Mouse (Mus musculus) thymus, postnatal 0 days (tissue): ENCODE data around the gene Gck. TPM values are rescaled to one million over a fixed set of nuclear protein-coding genes. Genes with fewer than 3 reads are reported as not detected.

ENCODE experiments used
- polyA plus RNA-seq: library from polyadenylated mRNA; unstranded; fragments of >200 nt; fragmentation: Nextera tagmentation; extraction: Ambion mirVana; gene quantifications from 2 replicates; pipeline ENCODE4 v1.2.1, GENCODE M21; 2015

Gene Gck
- polyA plus RNA-seq, 1 experiment from 2014 or later: 1.0 TPM

Other genes starting within 250 kb of the Gck start
- 249 and 266 TPM in 2 replicates for gene Mrps24, start 234.4 kb downstream of the Gck start, polyA plus RNA-seq
- gene Urgcp, start 187.7 kb downstream of the Gck start, polyA plus RNA-seq: 18.1 and 20.6 TPM in 2 replicates
- gene Dbnl, start 161.6 kb downstream of the Gck start, polyA plus RNA-seq: 134 and 147 TPM in 2 replicates
- 29.5 and 35.8 TPM in 2 replicates for gene Pgam2, start 146.3 kb downstream of the Gck start, polyA plus RNA-seq
- gene Polm, start 112.1 kb downstream of the Gck start, polyA plus RNA-seq: 8.7 and 9.5 TPM in 2 replicates
- 4.3 and 4.6 TPM in 2 replicates for gene Aebp1, start 88.1 kb downstream of the Gck start, polyA plus RNA-seq
- gene Pold2, start 71.8 kb downstream of the Gck start, polyA plus RNA-seq: 97.0 and 118 TPM in 2 replicates
- 6.8 and 7.0 TPM in 2 replicates for gene Myl7, start 51.3 kb downstream of the Gck start, polyA plus RNA-seq
- gene Ykt6, start 5.6 kb upstream of the Gck start, polyA plus RNA-seq: 52.7 and 55.1 TPM in 2 replicates
- 2.0 and 2.3 TPM in 2 replicates for gene Camk2b, start 116.3 kb upstream of the Gck start, polyA plus RNA-seq
- gene A730071L15Rik, start 249.9 kb upstream of the Gck start, polyA plus RNA-seq: 0.55 and 0.93 TPM in 2 replicates